Mouse (Mus musculus): ENCODE measurements at regions not wholly inside any gene's neighbourhood (a gene's known extent, or its start where the extent isn't known, plus 50 kb on each side); places are given as distances from the start of the nearest gene placed in this dataset.

GRCm38 (mm10) chr10:117561909-117562849 is 67.1 kb upstream of the Cpm start:
- H3K4me1 ChIP-seq (ENCODE audit: control insufficient read depth, insufficient read depth, low read length), result no peaks in the 10 kb centered on the region
- H3K4me3 ChIP-seq (ENCODE audit: insufficient read depth, low read length), result no peak overlapping the region
- no peak overlapping the region for H3K27ac ChIP-seq (ENCODE audit: insufficient read depth, low read length)
- TF ChIP-seq POLR2A (IDR thresholded peaks at IDR 0.05; ENCODE audit: low read depth, low read length) (no peak), CTCF (IDR thresholded peaks at IDR 0.05; ENCODE audit: borderline replicate concordance, insufficient read depth, low read length) (no peak)

- no peaks in the 10 kb centered on the region for H3K4me1 ChIP-seq (ENCODE audit: control insufficient read depth, insufficient read depth, low read length)
- TF ChIP-seq POLR2A (IDR thresholded peaks at IDR 0.05; ENCODE audit: low read depth, low read length), result no peak
- TF ChIP-seq CTCF (IDR thresholded peaks at IDR 0.05; ENCODE audit: borderline replicate concordance, insufficient read depth, low read length), result no peak
- H3K4me3 ChIP-seq (ENCODE audit: insufficient read depth, low read length), result no peak overlapping the region
- H3K27ac ChIP-seq (ENCODE audit: insufficient read depth, low read length), result no peak overlapping the region
Measured at GRCm38 (mm10) chr10:117561279-117561820, 68.0 kb upstream of the Cpm start.

GRCm38 (mm10) chr10:117560396-117561278 is 68.7 kb upstream of the Cpm start:
- Histone ChIP-seq H3K4me3 (ENCODE audit: insufficient read depth, low read length) (no peak overlapping the region), H3K4me1 (ENCODE audit: control insufficient read depth, insufficient read depth, low read length) (no peaks in the 10 kb centered on the region), H3K27ac (ENCODE audit: insufficient read depth, low read length) (no peak overlapping the region)
- TF ChIP-seq CTCF (IDR thresholded peaks at IDR 0.05; ENCODE audit: borderline replicate concordance, insufficient read depth, low read length) (no peak), POLR2A (IDR thresholded peaks at IDR 0.05; ENCODE audit: low read depth, low read length) (no peak)

GRCm38 (mm10) chr10:117559615-117560395 is 69.5 kb upstream of the Cpm start:
- Histone ChIP-seq H3K27ac (ENCODE audit: insufficient read depth, low read length) (no peak overlapping the region), H3K4me1 (ENCODE audit: control insufficient read depth, insufficient read depth, low read length) (no peaks in the 10 kb centered on the region), H3K4me3 (ENCODE audit: insufficient read depth, low read length) (no peak overlapping the region)
- no peak for TF ChIP-seq CTCF (IDR thresholded peaks at IDR 0.05; ENCODE audit: borderline replicate concordance, insufficient read depth, low read length)
- no peak for TF ChIP-seq POLR2A (IDR thresholded peaks at IDR 0.05; ENCODE audit: low read depth, low read length)

GRCm38 (mm10) chr10:117558891-117559614 is 70.2 kb upstream of the Cpm start:
- no peaks in the 10 kb centered on the region for H3K4me1 ChIP-seq (ENCODE audit: control insufficient read depth, insufficient read depth, low read length)
- no peak overlapping the region for H3K4me3 ChIP-seq (ENCODE audit: insufficient read depth, low read length)
- no peak for TF ChIP-seq POLR2A (IDR thresholded peaks at IDR 0.05; ENCODE audit: low read depth, low read length)
- no peak for TF ChIP-seq CTCF (IDR thresholded peaks at IDR 0.05; ENCODE audit: borderline replicate concordance, insufficient read depth, low read length)
- no peak overlapping the region for H3K27ac ChIP-seq (ENCODE audit: insufficient read depth, low read length)

GRCm38 (mm10) chr10:117558292-117558800 is 71.0 kb upstream of the Cpm start:
- Histone ChIP-seq H3K27ac (ENCODE audit: insufficient read depth, low read length) (no peak overlapping the region), H3K4me3 (ENCODE audit: insufficient read depth, low read length) (no peak overlapping the region), H3K4me1 (ENCODE audit: control insufficient read depth, insufficient read depth, low read length) (no peaks in the 10 kb centered on the region)
- TF ChIP-seq POLR2A (IDR thresholded peaks at IDR 0.05; ENCODE audit: low read depth, low read length), result no peak
- TF ChIP-seq CTCF (IDR thresholded peaks at IDR 0.05; ENCODE audit: borderline replicate concordance, insufficient read depth, low read length), result no peak

GRCm38 (mm10) chr10:117557666-117558065 is 71.6 kb upstream of the Cpm start:
- no peak overlapping the region for H3K27ac ChIP-seq (ENCODE audit: insufficient read depth, low read length)
- H3K4me1 ChIP-seq (ENCODE audit: control insufficient read depth, insufficient read depth, low read length), result no peaks in the 10 kb centered on the region
- no peak overlapping the region for H3K4me3 ChIP-seq (ENCODE audit: insufficient read depth, low read length)
- no peak for TF ChIP-seq POLR2A (IDR thresholded peaks at IDR 0.05; ENCODE audit: low read depth, low read length)
- no peak for TF ChIP-seq CTCF (IDR thresholded peaks at IDR 0.05; ENCODE audit: borderline replicate concordance, insufficient read depth, low read length)

GRCm38 (mm10) chr10:117556851-117557542 is 72.3 kb upstream of the Cpm start:
- H3K27ac ChIP-seq (ENCODE audit: insufficient read depth, low read length), result no peak overlapping the region
- no peak overlapping the region for H3K4me3 ChIP-seq (ENCODE audit: insufficient read depth, low read length)
- TF ChIP-seq POLR2A (IDR thresholded peaks at IDR 0.05; ENCODE audit: low read depth, low read length) (no peak), CTCF (IDR thresholded peaks at IDR 0.05; ENCODE audit: borderline replicate concordance, insufficient read depth, low read length) (no peak)
- no peaks in the 10 kb centered on the region for H3K4me1 ChIP-seq (ENCODE audit: control insufficient read depth, insufficient read depth, low read length)
